Mouse (Mus musculus) liver, embryonic 11.5 days (tissue): Measurements from ENCODE around the gene Slc5a2. TPM values are rescaled to one million over a fixed set of nuclear protein-coding genes. Genes with fewer than 3 reads are reported as not detected.

Source experiments
- ATAC-seq: fragments of 200-750 bp; cut with Nextera tagmentation; replicated peaks from 2 replicates; pipeline ENCODE4 v1.8.0; 2017; ENCODE audit warnings: moderate number of reproducible peaks, mild to moderate bottlenecking, moderate TSS enrichment, moderate library complexity; ENCODE audit not compliant: low FRiP score
- DNase-seq: peaks from one replicate; pipeline ENCODE4 v3.0.0-alpha.2; 2017; ENCODE audit warnings: low spot score
- H3K27ac ChIP-seq: fragments of 300-500 bp; sonication (generic); 2 replicates; pipeline ENCODE4 v1.5.1; 2014; ENCODE audit warnings: mild to moderate bottlenecking, low read depth, low read length, control low read depth
- H3K27me3 ChIP-seq: fragments of 300-500 bp; sonication (generic); replicated peaks from 2 replicates; pipeline ENCODE4 v1.6.1; 2014; ENCODE audit warnings: low read length, mixed read lengths; ENCODE audit not compliant: control insufficient read depth, insufficient read depth
- H3K36me3 ChIP-seq: fragments of 300-500 bp; sonication (generic); 2 replicates; pipeline ENCODE4 v1.6.1; 2014; ENCODE audit warnings: mild to moderate bottlenecking, low read length, moderate library complexity, mixed read lengths; ENCODE audit not compliant: control insufficient read depth, insufficient read depth
- H3K4me1 ChIP-seq: fragments of 300-500 bp; sonication (generic); replicated peaks from 2 replicates; pipeline ENCODE4 v1.6.1; 2014; ENCODE audit warnings: low read length, mixed read lengths; ENCODE audit not compliant: control insufficient read depth, insufficient read depth
- H3K4me2 ChIP-seq: fragments of 300-500 bp; sonication (generic); 2 replicates; pipeline ENCODE4 v1.6.1; 2014; ENCODE audit warnings: mild to moderate bottlenecking, control low read depth, moderate library complexity
- H3K4me3 ChIP-seq: fragments of 300-500 bp; sonication (generic); 2 replicates; pipeline ENCODE4 v1.5.1; 2014; ENCODE audit warnings: low read depth, low read length, control low read depth
- H3K9ac ChIP-seq: fragments of 300-500 bp; sonication (generic); 2 replicates; pipeline ENCODE4 v1.6.1; 2014; ENCODE audit warnings: low read depth, low read length, control low read depth
- H3K9me3 ChIP-seq: fragments of 300-500 bp; sonication (generic); 2 replicates; pipeline ENCODE4 v1.6.1; 2016; ENCODE audit warnings: low read length, inconsistent platforms, mixed read lengths; ENCODE audit not compliant: control insufficient read depth
- WGBS: fragments of 180-500 bp; shearing (Covaris S2); extraction: QIAGEN DNeasy Blood & Tissue Kit; methylation state at CpG from one replicate; pipeline ENCODE4 v1.1.7; 2014; 5-methylcytosine and 5-hydroxymethylcytosine counted together
- polyA plus RNA-seq: library from polyadenylated mRNA; unstranded; fragments of >200 nt; fragmentation: Nextera tagmentation; extraction: Ambion mirVana; gene quantifications from 2 replicates; pipeline ENCODE4 v1.2.1, GENCODE M21; 2014

Slc5a2 gene
- polyA plus RNA-seq, 1 experiment from 2014 or later = 2.1 TPM

GRCm38 (mm10) chr7:128237927-128238778 is 27.3 kb upstream of the Slc5a2 start, which contains the start of gene 9130023H24Rik:
TSS of gene 9130023H24Rik (minus strand) at chr7:128238031.
- H3K4me1 ChIP-seq = peaks cover 11% of the 10 kb centered on the region; the same call in 1 of the 2 replicates
- under 1% methylated on average over 69 of the region's 72 CpGs for WGBS
- DNase-seq (peak; percentile 99), ATAC-seq (peak; percentile 88)
- H3K9ac ChIP-seq = peak within 1 kb of the TSS; percentile 91
- H3K36me3 ChIP-seq = peaks cover 28% of the 10 kb centered on the region
- no peaks in the 10 kb centered on the region for H3K27me3 ChIP-seq
- H3K4me3 ChIP-seq = peak within 1 kb of the TSS; percentile 82
- H3K9me3 ChIP-seq = no peaks in the 10 kb centered on the region
- H3K27ac ChIP-seq = peak within 1 kb of the TSS; percentile 100
- H3K4me2 ChIP-seq = peak within 1 kb of the TSS; percentile 87

GRCm38 (mm10) chr7:128238991-128239390 is 26.5 kb upstream of the Slc5a2 start:
- H3K9me3 ChIP-seq = no peaks in the 10 kb centered on the region
- no peaks in the 10 kb centered on the region for H3K27me3 ChIP-seq
- peak overlapping the region; percentile 63 for H3K9ac ChIP-seq
- H3K4me2 ChIP-seq = peak overlapping the region; percentile 87
- ATAC-seq (no peak), DNase-seq (no peak)
- H3K27ac ChIP-seq = peak overlapping the region; percentile 100
- H3K4me3 ChIP-seq = peak overlapping the region; percentile 82
- peaks cover 30% of the 10 kb centered on the region for H3K36me3 ChIP-seq
- H3K4me1 ChIP-seq = peaks cover 11% of the 10 kb centered on the region
- WGBS = 29% methylated on average over 4 of the region's 4 CpGs

DNA sequence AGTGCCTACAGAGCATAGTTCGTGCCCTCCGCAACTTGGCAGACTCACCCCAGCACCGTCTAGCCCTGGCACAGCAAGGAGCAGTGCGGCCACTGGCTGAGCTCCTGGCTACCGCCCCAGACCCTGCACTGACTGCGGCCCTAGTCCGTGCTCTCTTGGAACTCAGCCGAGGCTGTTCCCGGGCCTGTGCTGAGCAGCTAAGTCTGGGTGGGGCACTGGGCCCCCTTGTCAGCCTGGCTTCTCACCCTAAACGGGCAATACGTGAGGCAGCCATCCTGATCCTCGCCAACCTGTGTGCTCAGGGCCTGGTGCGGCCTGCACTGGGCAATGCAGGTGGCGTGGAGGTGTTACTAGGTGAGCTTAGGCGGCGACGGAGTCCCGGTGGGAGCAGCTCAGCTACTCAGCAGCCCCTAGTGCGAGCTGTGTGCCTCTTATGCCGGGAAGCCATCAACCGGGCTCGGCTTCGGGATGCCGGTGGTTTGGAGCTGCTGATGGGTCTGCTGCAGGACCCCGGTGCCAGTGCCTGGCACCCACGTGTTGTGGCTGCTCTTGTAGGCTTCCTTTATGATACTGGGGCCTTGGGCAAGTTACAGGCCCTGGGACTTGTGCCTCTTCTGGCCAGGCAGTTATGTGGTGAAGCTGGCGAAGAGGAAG is 25.2 kb upstream of the Slc5a2 start:
- H3K9ac ChIP-seq = peak overlapping the region; percentile 30; the same call in 1 of the 2 replicates
- ATAC-seq = no peak
- no peak for DNase-seq
- H3K9me3 ChIP-seq = no peaks in the 10 kb centered on the region
- WGBS = 92% methylated on average over 27 of the region's 27 CpGs
- H3K4me3 ChIP-seq = no peak overlapping the region
- H3K36me3 ChIP-seq = peaks cover 40% of the 10 kb centered on the region
- H3K27ac ChIP-seq = no peak overlapping the region
- no peak overlapping the region for H3K4me2 ChIP-seq
- no peaks in the 10 kb centered on the region for H3K27me3 ChIP-seq
- peaks cover 11% of the 10 kb centered on the region for H3K4me1 ChIP-seq

- Histone ChIP-seq H3K4me3 (no peak overlapping the region), H3K9ac (no peak overlapping the region), H3K27me3 (no peaks in the 10 kb centered on the region), H3K9me3 (no peaks in the 10 kb centered on the region), H3K4me1 (peaks cover 11% of the 10 kb centered on the region), H3K27ac (no peak overlapping the region), H3K36me3 (peaks cover 41% of the 10 kb centered on the region), H3K4me2 (no peak overlapping the region)
- no peak for ATAC-seq
- DNase-seq = no peak
- WGBS = 96% methylated on average over 16 of the region's 16 CpGs
These were observed 23.1 kb upstream of the Slc5a2 start for GRCm38 (mm10) chr7:128242331-128242730.

DNA sequence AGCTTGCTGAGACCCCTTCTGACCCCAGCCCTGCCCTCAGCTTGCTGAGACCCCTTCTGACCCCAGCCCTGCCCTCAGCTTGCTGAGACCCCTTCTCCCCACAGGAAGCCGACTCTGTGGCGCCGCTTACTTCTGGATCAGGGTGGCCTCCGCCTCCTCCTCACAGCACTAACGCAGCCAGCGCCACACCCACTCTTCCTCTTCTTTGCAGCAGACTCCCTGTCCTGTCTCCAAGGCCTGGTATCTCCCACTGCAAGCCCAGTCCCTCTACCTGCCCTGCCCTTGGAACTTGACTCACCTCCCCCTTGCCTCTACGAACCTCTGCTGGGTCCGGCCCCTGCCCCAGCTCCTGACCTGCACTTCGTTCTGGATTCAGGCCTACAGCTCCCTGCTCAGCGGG is 21.5 kb upstream of the Slc5a2 start:
- 76% methylated on average over 10 of the region's 10 CpGs for WGBS
- Histone ChIP-seq H3K27me3 (no peaks in the 10 kb centered on the region), H3K4me1 (peaks cover 7% of the 10 kb centered on the region), H3K4me3 (no peak overlapping the region), H3K27ac (no peak overlapping the region), H3K36me3 (peaks cover 41% of the 10 kb centered on the region), H3K4me2 (no peak overlapping the region), H3K9ac (no peak overlapping the region), H3K9me3 (no peaks in the 10 kb centered on the region)
- no peak for ATAC-seq
- no peak for DNase-seq

DNA sequence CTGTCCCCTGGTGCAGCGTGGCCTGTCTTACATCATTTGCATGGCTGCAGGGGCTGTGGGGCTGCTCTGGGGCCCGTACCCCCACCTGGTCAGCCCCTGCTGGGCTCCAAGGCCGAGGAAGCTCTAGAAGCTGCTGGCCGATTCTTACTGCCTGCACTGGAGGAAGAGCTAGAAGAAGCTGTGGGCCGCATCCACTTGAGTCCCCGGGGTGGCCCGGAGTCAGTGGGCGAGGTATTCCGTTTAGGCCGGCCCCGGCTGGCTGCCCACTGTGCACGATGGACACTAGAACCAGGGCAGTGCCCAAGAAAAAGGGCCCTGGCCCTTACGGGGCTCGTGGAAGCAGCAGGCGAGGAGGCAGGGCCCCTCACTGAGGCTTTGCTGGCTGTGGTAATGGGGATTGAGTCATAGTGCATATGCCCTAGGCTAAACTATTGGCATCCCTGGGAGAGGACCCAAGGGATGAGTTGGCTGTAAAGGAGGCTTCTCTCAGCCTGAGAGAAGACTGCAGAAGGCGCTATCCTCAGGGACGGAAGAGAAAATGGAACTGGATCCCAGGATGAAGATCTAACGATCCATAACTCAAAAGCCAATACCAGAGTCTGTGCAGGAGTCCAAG is 20.9 kb upstream of the Slc5a2 start:
- no peak for DNase-seq
- 92% methylated on average over 18 of the region's 18 CpGs for WGBS
- no peak overlapping the region for H3K9ac ChIP-seq
- H3K36me3 ChIP-seq = peaks cover 41% of the 10 kb centered on the region
- peaks cover 5% of the 10 kb centered on the region for H3K4me1 ChIP-seq
- H3K27ac ChIP-seq = no peak overlapping the region
- no peak overlapping the region for H3K4me2 ChIP-seq
- ATAC-seq = no peak
- no peaks in the 10 kb centered on the region for H3K9me3 ChIP-seq
- no peaks in the 10 kb centered on the region for H3K27me3 ChIP-seq
- H3K4me3 ChIP-seq = no peak overlapping the region

DNA sequence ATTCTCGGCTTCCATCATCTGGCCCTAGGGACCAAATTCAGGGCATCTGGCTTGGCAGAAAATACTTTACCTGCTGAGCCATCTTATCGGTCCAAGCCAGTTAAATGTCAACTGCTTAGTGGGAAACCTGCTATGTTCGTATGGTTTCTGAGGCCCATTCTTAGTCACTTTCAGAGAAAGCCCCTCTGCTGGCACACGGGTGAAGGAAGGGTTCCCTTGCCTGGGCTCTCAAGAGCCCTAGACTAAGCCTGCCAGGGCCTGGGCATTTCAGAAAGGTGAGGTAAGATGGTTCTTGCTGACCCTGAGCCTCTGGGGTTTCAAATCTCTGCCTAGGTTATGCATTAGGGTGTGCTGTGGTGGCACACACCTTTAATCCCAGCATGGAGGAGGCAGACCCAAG is 19.9 kb upstream of the Slc5a2 start:
- Histone ChIP-seq H3K9ac (no peak overlapping the region), H3K36me3 (peaks cover 33% of the 10 kb centered on the region), H3K9me3 (no peaks in the 10 kb centered on the region), H3K27ac (no peak overlapping the region), H3K4me2 (no peak overlapping the region), H3K4me1 (peaks cover 6% of the 10 kb centered on the region), H3K4me3 (no peak overlapping the region), H3K27me3 (no peaks in the 10 kb centered on the region)
- WGBS = 90% methylated on average over 4 of the region's 4 CpGs
- ATAC-seq = no peak
- no peak for DNase-seq

- peak within 1 kb of the TSS; percentile 59; the same call in 1 of the 2 replicates for H3K27ac ChIP-seq
- DNase-seq (peak; percentile 58), ATAC-seq (peak; percentile 58)
- H3K36me3 ChIP-seq = peaks cover 23% of the 10 kb centered on the region
- H3K4me1 ChIP-seq = peaks cover 5% of the 10 kb centered on the region
- peak within 1 kb of the TSS; percentile 82 for H3K4me2 ChIP-seq
- H3K9ac ChIP-seq = peak within 1 kb of the TSS; percentile 74
- peaks cover 1% of the 10 kb centered on the region for H3K27me3 ChIP-seq
- H3K9me3 ChIP-seq = no peaks in the 10 kb centered on the region
- 7% methylated on average over 27 of the region's 30 CpGs for WGBS
- H3K4me3 ChIP-seq = peak within 1 kb of the TSS; percentile 55
These were observed 18.7 kb upstream of the Slc5a2 start, which contains the start of gene Tgfb1i1 for GRCm38 (mm10) chr7:128246496-128247391. TSS of gene Tgfb1i1 (plus strand) at chr7:128246812.
